In genomic region chr17:63493876-63494580, GRCm38 (mm10) we compare ENCODE assay signal across 15 mouse cellular contexts. TPM values are rescaled to one million over a fixed set of nuclear protein-coding genes. Genes with fewer than 3 reads are reported as not detected.
DNase-seq lines count a peak whose midpoint lies in the region; ATAC-seq lines count a peak whose summit lies in the region.
"Had no signal": no experiment of that assay in that cellular context is flagged by ENCODE, and none has a peak within 500 bp of the region (broad histone marks: within the 10 kb centered on the region; RNA-seq: fewer than 3 reads in every experiment).

No protein-coding gene starts in this region.

- H3K27ac ChIP-seq in embryonic facial prominence, embryonic 13.5 days: peak overlapping the region; percentile 49; the same call in 1 of the 2 replicates
- H3K27ac ChIP-seq in embryonic facial prominence, embryonic 10.5 days (replicated peaks): no peak overlapping the region
- H3K27ac ChIP-seq in limb, embryonic 13.5 days: 0 out of 2 replicates have a peak overlapping the region, but pooled peaks have one; percentile 0
- no peak overlapping the region for H3K27ac ChIP-seq in limb, embryonic 10.5 days
- H3K27ac ChIP-seq in midbrain, embryonic 14.5 days (replicated peaks; ENCODE audit: low read depth, low read length): no peak overlapping the region
- no peak overlapping the region for H3K27ac ChIP-seq in midbrain, embryonic 16.5 days (ENCODE audit: low read length)
- H3K27ac ChIP-seq: heart, embryonic 10.5 days; hindbrain, embryonic 13.5 days; left cerebral cortex, adult 2 months; stomach, postnatal 0 days had no signal

- no peaks in the 10 kb centered on the region for H3K27me3 ChIP-seq in embryonic facial prominence, embryonic 13.5 days
- H3K27me3 ChIP-seq in embryonic facial prominence, embryonic 10.5 days (replicated peaks; ENCODE audit: low read depth, poor library complexity, severe bottlenecking): no peaks in the 10 kb centered on the region
- H3K27me3 ChIP-seq in limb, embryonic 13.5 days: no peaks in the 10 kb centered on the region
- H3K27me3 ChIP-seq in limb, embryonic 10.5 days (ENCODE audit: low read depth, poor library complexity, severe bottlenecking): no peaks in the 10 kb centered on the region
- no peaks in the 10 kb centered on the region for H3K27me3 ChIP-seq in midbrain, embryonic 14.5 days (ENCODE audit: control insufficient read depth, insufficient read depth, low read length)
- H3K27me3 ChIP-seq in midbrain, embryonic 16.5 days (ENCODE audit: control insufficient read depth, insufficient read depth, low read depth, low read length): no peaks in the 10 kb centered on the region
- H3K27me3 ChIP-seq: hindbrain, embryonic 13.5 days; intestine, embryonic 15.5 days; Patski had no signal

- H3K9ac ChIP-seq in embryonic facial prominence, embryonic 13.5 days: no peak overlapping the region
- no peak overlapping the region for H3K9ac ChIP-seq in limb, embryonic 13.5 days
- no peak overlapping the region for H3K9ac ChIP-seq in midbrain, embryonic 14.5 days (replicated peaks; ENCODE audit: low read length)
- no peak overlapping the region for H3K9ac ChIP-seq in midbrain, embryonic 16.5 days (ENCODE audit: low read depth, low read length)
- H3K9ac ChIP-seq: hindbrain, embryonic 13.5 days; intestine, embryonic 15.5 days had no signal

- H3K9me3 ChIP-seq in embryonic facial prominence, embryonic 13.5 days: no peaks in the 10 kb centered on the region
- H3K9me3 ChIP-seq in embryonic facial prominence, embryonic 10.5 days: no peaks in the 10 kb centered on the region
- no peaks in the 10 kb centered on the region for H3K9me3 ChIP-seq in limb, embryonic 13.5 days
- no peaks in the 10 kb centered on the region for H3K9me3 ChIP-seq in limb, embryonic 10.5 days (replicated peaks)
- no peaks in the 10 kb centered on the region for H3K9me3 ChIP-seq in midbrain, embryonic 14.5 days (ENCODE audit: control insufficient read depth, low read length)
- no peaks in the 10 kb centered on the region for H3K9me3 ChIP-seq in midbrain, embryonic 16.5 days (replicated peaks; ENCODE audit: control insufficient read depth, low read length, poor library complexity, severe bottlenecking)
- H3K9me3 ChIP-seq: heart, embryonic 10.5 days; hindbrain, embryonic 13.5 days; intestine, embryonic 15.5 days had no signal

- peaks cover 52% of the 10 kb centered on the region for H3K4me1 ChIP-seq in embryonic facial prominence, embryonic 13.5 days
- peaks cover 42% of the 10 kb centered on the region for H3K4me1 ChIP-seq in embryonic facial prominence, embryonic 10.5 days
- H3K4me1 ChIP-seq in limb, embryonic 13.5 days: peaks cover 76% of the 10 kb centered on the region
- peaks cover 47% of the 10 kb centered on the region for H3K4me1 ChIP-seq in limb, embryonic 10.5 days
- peaks cover 42% of the 10 kb centered on the region for H3K4me1 ChIP-seq in midbrain, embryonic 14.5 days (ENCODE audit: control insufficient read depth, insufficient read depth, low read length)
- peaks cover 53% of the 10 kb centered on the region for H3K4me1 ChIP-seq in midbrain, embryonic 16.5 days (ENCODE audit: control insufficient read depth, insufficient read depth, low read length)

- H3K4me3 ChIP-seq in embryonic facial prominence, embryonic 13.5 days: no peak overlapping the region
- H3K4me3 ChIP-seq in embryonic facial prominence, embryonic 10.5 days: no peak overlapping the region
- H3K4me3 ChIP-seq in limb, embryonic 13.5 days: no peak overlapping the region
- no peak overlapping the region for H3K4me3 ChIP-seq in limb, embryonic 10.5 days
- no peak overlapping the region for H3K4me3 ChIP-seq in midbrain, embryonic 14.5 days (replicated peaks; ENCODE audit: low read depth, low read length)
- no peak overlapping the region for H3K4me3 ChIP-seq in midbrain, embryonic 16.5 days (ENCODE audit: low read depth, low read length)
- H3K4me3 ChIP-seq: heart, embryonic 10.5 days; hindbrain, embryonic 13.5 days; intestine, embryonic 15.5 days; left cerebral cortex, adult 2 months had no signal

- peaks cover 8% of the 10 kb centered on the region for H3K36me3 ChIP-seq in embryonic facial prominence, embryonic 13.5 days
- H3K36me3 ChIP-seq in embryonic facial prominence, embryonic 10.5 days (replicated peaks): peaks cover 10% of the 10 kb centered on the region
- H3K36me3 ChIP-seq in limb, embryonic 13.5 days: peaks cover 6% of the 10 kb centered on the region
- H3K36me3 ChIP-seq in limb, embryonic 10.5 days: peaks cover 8% of the 10 kb centered on the region
- peaks cover 1% of the 10 kb centered on the region; the same call in 1 of the 2 replicates for H3K36me3 ChIP-seq in midbrain, embryonic 14.5 days (ENCODE audit: control insufficient read depth, insufficient read depth, low read length)
- peaks cover under 1% of the 10 kb centered on the region; the same call in 1 of the 2 replicates for H3K36me3 ChIP-seq in midbrain, embryonic 16.5 days (ENCODE audit: control insufficient read depth, insufficient read depth, low read length)
- H3K36me3 ChIP-seq: intestine, embryonic 15.5 days had no signal

- no peak for DNase-seq in embryonic facial prominence, embryonic 10.5 days (ENCODE audit: low spot score)
- no peak for DNase-seq in limb, embryonic 10.5 days (ENCODE audit: low spot score)
- DNase-seq in midbrain, embryonic 14.5 days: peak; percentile 40
- DNase-seq in heart, postnatal 4 days: no peak
- no peak for DNase-seq in frontal cortex, postnatal 25 days (ENCODE audit: low spot score in 2 of 2)
- DNase-seq: gastrocnemius, postnatal 36 days had no signal

- peak overlapping the region; percentile 43; the same call in 1 of the 2 replicates for H3K4me2 ChIP-seq in embryonic facial prominence, embryonic 13.5 days
- H3K4me2 ChIP-seq in limb, embryonic 13.5 days (replicated peaks): no peak overlapping the region
- no peak overlapping the region for H3K4me2 ChIP-seq in midbrain, embryonic 14.5 days (ENCODE audit: low read length)
- no peak overlapping the region for H3K4me2 ChIP-seq in midbrain, embryonic 16.5 days (ENCODE audit: low read length)
- H3K4me2 ChIP-seq: hindbrain, embryonic 13.5 days had no signal

- ATAC-seq in embryonic facial prominence, embryonic 13.5 days (ENCODE audit: insufficient number of reproducible peaks, insufficient read depth, low FRiP score, low TSS enrichment, low read depth): no peak
- no peak for ATAC-seq in limb, embryonic 13.5 days (ENCODE audit: low FRiP score, low read depth)
- no peak for ATAC-seq in midbrain, embryonic 14.5 days (ENCODE audit: low FRiP score, low TSS enrichment)
- no peak for ATAC-seq in midbrain, embryonic 16.5 days
- ATAC-seq: Patski had no signal

- 63% methylated on average over 7 of the region's 7 CpGs for WGBS in embryonic facial prominence, embryonic 13.5 days
- WGBS in embryonic facial prominence, embryonic 10.5 days: 79% methylated on average over 7 of the region's 7 CpGs
- 48% methylated on average over 7 of the region's 7 CpGs for WGBS in limb, embryonic 13.5 days
- WGBS in limb, embryonic 10.5 days: 81% methylated on average over 7 of the region's 7 CpGs
- WGBS in midbrain, embryonic 14.5 days: 52% methylated on average over 7 of the region's 7 CpGs
- WGBS in midbrain, embryonic 16.5 days: 59% methylated on average over 7 of the region's 7 CpGs

RNA-seq across cellular contexts. Expression of gene Fbxl17, which starts 5.8 kb away (rescaled TPM):
- 7.7 and 8.8 TPM in 2 replicates for polyA plus RNA-seq in embryonic facial prominence, embryonic 13.5 days (2015; fragmentation: Nextera tagmentation; extraction: Ambion mirVana)
- polyA plus RNA-seq in embryonic facial prominence, embryonic 10.5 days (2016; fragmentation: Nextera tagmentation; extraction: Ambion mirVana): 3.4 and 3.8 TPM in 2 replicates
- 7.0 and 8.1 TPM in 2 replicates for polyA plus RNA-seq in limb, embryonic 13.5 days (2015; fragmentation: Nextera tagmentation; extraction: Ambion mirVana)
- polyA plus RNA-seq in limb, embryonic 10.5 days (2016; fragmentation: Nextera tagmentation; extraction: Ambion mirVana): 4.4 and 4.6 TPM in 2 replicates
- polyA plus RNA-seq in midbrain, embryonic 14.5 days (2014; fragmentation: Nextera tagmentation; extraction: Ambion mirVana): 41.4 and 53.5 TPM in 2 replicates
- 22.1 and 22.7 TPM in 2 replicates for polyA plus RNA-seq in midbrain, embryonic 16.5 days (2015; fragmentation: Nextera tagmentation; extraction: Ambion mirVana)
- 10 to 100 TPM; 35.6 to 37.3 TPM for total RNA-seq in heart, postnatal 4 days (2021)

Comparison
In these comparisons a context has a peak if more than half of its experiments do, and no peak if none do; other contexts are left out.
1. H3K27ac ChIP-seq: peak in embryonic facial prominence, embryonic 13.5 days (single experiment) and limb, embryonic 13.5 days (single experiment); none in embryonic facial prominence, embryonic 10.5 days (single experiment), limb, embryonic 10.5 days (single experiment), midbrain, embryonic 14.5 days (single experiment) and midbrain, embryonic 16.5 days (single experiment).